In the genomic region with DNA sequence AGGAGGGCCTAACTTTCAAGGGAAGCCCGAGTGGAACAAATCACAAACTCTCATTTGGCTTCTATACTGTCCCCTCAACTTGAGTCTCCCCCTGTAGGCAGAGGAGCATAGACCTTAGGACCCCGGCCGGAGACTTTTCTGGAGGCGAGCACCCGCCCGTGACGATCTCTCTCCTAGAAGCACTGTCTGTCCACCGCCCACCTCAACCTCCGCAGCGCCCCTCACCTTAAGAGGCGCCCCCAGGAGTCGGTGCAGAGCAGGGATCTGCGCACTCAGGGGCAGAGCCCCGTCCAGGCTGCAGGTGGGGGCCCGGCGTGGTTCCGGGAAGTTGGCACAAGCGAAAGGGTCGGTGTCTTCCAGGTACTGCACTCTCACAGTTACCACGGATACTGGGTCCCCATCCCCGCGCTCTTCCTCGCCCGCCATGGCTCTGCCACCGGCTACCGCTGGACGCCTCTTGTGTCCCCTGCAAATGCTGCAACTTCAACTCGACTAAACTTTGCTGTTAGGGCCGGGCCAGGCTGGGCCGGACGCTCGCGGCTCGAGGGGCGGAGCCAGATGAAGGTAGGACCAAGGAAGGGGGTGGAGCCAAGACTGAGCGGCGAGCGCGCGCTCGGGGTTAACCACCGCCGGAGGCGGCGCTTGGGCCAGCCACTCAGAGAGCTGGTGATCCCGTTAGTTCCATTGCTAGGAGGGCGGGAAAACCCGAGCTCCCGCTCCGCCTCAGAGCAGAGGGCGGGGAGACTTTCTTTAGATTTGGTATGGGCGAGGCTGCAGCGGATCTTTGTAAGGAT, we compare ENCODE assay signal across 8 mouse cellular contexts. TPM values are rescaled to one million over a fixed set of nuclear protein-coding genes. Genes with fewer than 3 reads are reported as not detected.
DNase-seq lines count a peak whose midpoint lies in the region; ATAC-seq and TF ChIP-seq lines count a peak whose summit lies in the region.

TSS of gene Fhod1 (minus strand) at position 526 of the 794 bp plus-strand sequence.

- no peak for TF ChIP-seq EP300 in liver, embryonic 14.5 days (IDR thresholded peaks at IDR 0.05; ENCODE audit: low read depth)
- TF ChIP-seq EP300 in stomach, postnatal 0 days (optimal IDR thresholded peaks at IDR 0.05): no peak

- H3K9ac ChIP-seq in heart, embryonic 13.5 days: peak within 1 kb of the TSS; percentile 91
- H3K9ac ChIP-seq in liver, embryonic 14.5 days (replicated peaks): peak within 1 kb of the TSS; percentile 61
- H3K9ac ChIP-seq in neural tube, embryonic 11.5 days (ENCODE audit: low read length): peak within 1 kb of the TSS; percentile 76
- H3K9ac ChIP-seq in stomach, postnatal 0 days (ENCODE audit: low read length): peak within 1 kb of the TSS; percentile 74

- H3K4me2 ChIP-seq in heart, embryonic 13.5 days: peak within 1 kb of the TSS; percentile 99
- H3K4me2 ChIP-seq in liver, embryonic 14.5 days (ENCODE audit: low read depth): peak within 1 kb of the TSS; percentile 88
- H3K4me2 ChIP-seq in neural tube, embryonic 11.5 days (ENCODE audit: low read depth): peak within 1 kb of the TSS; percentile 97
- H3K4me2 ChIP-seq in stomach, postnatal 0 days (replicated peaks; ENCODE audit: low read depth): peak within 1 kb of the TSS; percentile 94

- H3K36me3 ChIP-seq in heart, embryonic 13.5 days: no peaks in the 10 kb centered on the region
- no peaks in the 10 kb centered on the region for H3K36me3 ChIP-seq in liver, embryonic 14.5 days (replicated peaks; ENCODE audit: control insufficient read depth, insufficient read depth, low read depth)
- H3K36me3 ChIP-seq in neural tube, embryonic 11.5 days (ENCODE audit: control insufficient read depth, insufficient read depth, low read length): no peaks in the 10 kb centered on the region
- no peaks in the 10 kb centered on the region for H3K36me3 ChIP-seq in stomach, postnatal 0 days (ENCODE audit: control insufficient read depth, insufficient read depth, low read length)

- TF ChIP-seq CTCF in liver, embryonic 14.5 days (IDR thresholded peaks at IDR 0.05; ENCODE audit: low read depth): peak; percentile 27; the same call in 1 of the 2 replicates
- peak; percentile 53 for TF ChIP-seq CTCF in stomach, postnatal 0 days (IDR thresholded peaks at IDR 0.05; ENCODE audit: low read depth)

- peak; percentile 68 for DNase-seq in fat pad, adult 2 months (ENCODE audit: extremely low read depth, low read depth, low spot score)
- peak; percentile 98 for DNase-seq in kidney, postnatal 10 days
- peak; percentile 81 to 89 (median 85) for DNase-seq in liver, embryonic 14.5 days (ENCODE audit: low read depth in 3 of 3, low spot score in 3 of 3)
- DNase-seq in neural tube, embryonic 11.5 days (ENCODE audit: low spot score): peak; percentile 94
- peak; percentile 97 for DNase-seq in stomach, postnatal 0 days (ENCODE audit: low spot score)

- no peaks in the 10 kb centered on the region for H3K9me3 ChIP-seq in heart, embryonic 13.5 days
- no peaks in the 10 kb centered on the region for H3K9me3 ChIP-seq in liver, embryonic 14.5 days (ENCODE audit: control insufficient read depth, low read length)
- H3K9me3 ChIP-seq in neural tube, embryonic 11.5 days (ENCODE audit: control insufficient read depth, low read length): no peaks in the 10 kb centered on the region
- no peaks in the 10 kb centered on the region for H3K9me3 ChIP-seq in stomach, postnatal 0 days (ENCODE audit: control insufficient read depth, low read length)

- peak within 1 kb of the TSS; percentile 81 for H3K4me3 ChIP-seq in brown adipose tissue, adult 24 weeks (ENCODE audit: insufficient read depth, low read depth, low read length)
- peak within 1 kb of the TSS; percentile 81 for H3K4me3 ChIP-seq in heart, embryonic 13.5 days
- peak within 1 kb of the TSS; percentile 57 to 61 for H3K4me3 ChIP-seq in liver, embryonic 14.5 days (ENCODE audit: insufficient read depth in 1 of 2, low read depth in 2 of 2, low read length in 2 of 2)
- peak within 1 kb of the TSS; percentile 60 for H3K4me3 ChIP-seq in neural tube, embryonic 11.5 days (ENCODE audit: low read depth, low read length)
- peak within 1 kb of the TSS; percentile 76 for H3K4me3 ChIP-seq in stomach, postnatal 0 days (ENCODE audit: low read depth, low read length)

- peaks cover 23% of the 10 kb centered on the region for H3K27me3 ChIP-seq in heart, embryonic 13.5 days (replicated peaks)
- peaks cover 51% of the 10 kb centered on the region for H3K27me3 ChIP-seq in liver, embryonic 14.5 days (ENCODE audit: control insufficient read depth, insufficient read depth, low read length)
- H3K27me3 ChIP-seq in neural tube, embryonic 11.5 days (ENCODE audit: control insufficient read depth, insufficient read depth, low read length): 0 out of 2 replicates have a peak, but pooled peaks cover 2% of the 10 kb centered on the region
- H3K27me3 ChIP-seq in stomach, postnatal 0 days (ENCODE audit: control insufficient read depth, insufficient read depth, low read length): no peaks in the 10 kb centered on the region

- peak within 1 kb of the TSS; percentile 76 for H3K27ac ChIP-seq in brown adipose tissue, adult 24 weeks (replicated peaks; ENCODE audit: low read depth, low read length)
- peak within 1 kb of the TSS; percentile 86 for H3K27ac ChIP-seq in heart, embryonic 13.5 days (replicated peaks)
- H3K27ac ChIP-seq in liver, embryonic 14.5 days: no peak within 1 kb of the TSS
- peak within 1 kb of the TSS; percentile 46; the same call in 1 of the 2 replicates for H3K27ac ChIP-seq in neural tube, embryonic 11.5 days (ENCODE audit: low read depth, low read length)
- H3K27ac ChIP-seq in stomach, postnatal 0 days (replicated peaks): peak within 1 kb of the TSS; percentile 91

- peaks cover 16% of the 10 kb centered on the region for H3K4me1 ChIP-seq in brown adipose tissue, adult 24 weeks (ENCODE audit: control insufficient read depth, insufficient read depth, insufficient read length, low read length)
- peaks cover 70% of the 10 kb centered on the region for H3K4me1 ChIP-seq in heart, embryonic 13.5 days
- peaks cover 8 to 9% of the 10 kb centered on the region in 2 experiments; a peak in 3 of 4 replicates for H3K4me1 ChIP-seq in liver, embryonic 14.5 days (replicated peaks; ENCODE audit: control insufficient read depth in 2 of 2, insufficient read depth in 2 of 2, low read length in 1 of 2)
- H3K4me1 ChIP-seq in neural tube, embryonic 11.5 days (ENCODE audit: control insufficient read depth, insufficient read depth, low read length): peaks cover 21% of the 10 kb centered on the region; the same call in 1 of the 2 replicates
- H3K4me1 ChIP-seq in stomach, postnatal 0 days (replicated peaks; ENCODE audit: control insufficient read depth, insufficient read depth): peaks cover 12% of the 10 kb centered on the region; the same call in 1 of the 2 replicates

- under 1% methylated on average over 53 of the region's 53 CpGs for WGBS in heart, embryonic 13.5 days
- under 1% methylated on average over 53 of the region's 53 CpGs for WGBS in liver, embryonic 14.5 days (ENCODE audit: insufficient replicate concordance)
- under 1% methylated on average over 53 of the region's 53 CpGs for WGBS in neural tube, embryonic 11.5 days
- 0% methylated on average over 52 of the region's 53 CpGs for WGBS in stomach, postnatal 0 days

- peak; percentile 90 for ATAC-seq in CD4-positive, CD25-positive, alpha-beta regulatory T cell, adult 4 months
- ATAC-seq in heart, embryonic 13.5 days (ENCODE audit: extremely low read depth, insufficient number of reproducible peaks, low FRiP score, low TSS enrichment): peak; percentile 84
- peak; percentile 91 for ATAC-seq in liver, embryonic 14.5 days (ENCODE audit: insufficient read depth)
- ATAC-seq in neural tube, embryonic 11.5 days (ENCODE audit: insufficient read depth, low FRiP score, low TSS enrichment): peak; percentile 81
- peak; percentile 92 for ATAC-seq in stomach, postnatal 0 days (ENCODE audit: low FRiP score, low TSS enrichment)

RNA-seq across cellular contexts. Expression of gene Fhod1, which starts in this region (rescaled TPM):
- 1 to 10 TPM; 2.3 to 5.3 TPM for polyA plus RNA-seq in CD4-positive, CD25-positive, alpha-beta regulatory T cell, adult 4 months (2017; shearing (Covaris generic))
- polyA plus RNA-seq in brown adipose tissue, adult 24 weeks (2012; ENCODE audit: insufficient read depth, insufficient read length, missing spikeins): 2.1 and 3.3 TPM in 2 replicates
- 1.9 and 2.0 TPM in 2 replicates for polyA plus RNA-seq in heart, embryonic 13.5 days (2015; fragmentation: Nextera tagmentation; extraction: Ambion mirVana)
- 3.4 and 4.4 TPM in 2 replicates for polyA plus RNA-seq in liver, embryonic 14.5 days (2012; rRNA removed)
- polyA plus RNA-seq in liver, embryonic 14.5 days (2014; fragmentation: Nextera tagmentation; extraction: Ambion mirVana): 0.42 and 0.82 TPM in 2 replicates
- polyA plus RNA-seq in neural tube, embryonic 11.5 days (2014; fragmentation: Nextera tagmentation; extraction: Ambion mirVana): 1.8 and 1.9 TPM in 2 replicates
- 0.63 and 0.93 TPM in 2 replicates for polyA plus RNA-seq in stomach, postnatal 0 days (2015; fragmentation: Nextera tagmentation; extraction: Ambion mirVana)

Comparison
In these comparisons a context has a peak if more than half of its experiments do, and no peak if none do; other contexts are left out.
1. Peak in DNase-seq, ATAC-seq, H3K4me3 ChIP-seq, H3K27ac ChIP-seq, H3K9ac ChIP-seq and H3K4me2 ChIP-seq in stomach, postnatal 0 days; RNA of the gene not detected or under 1 TPM.